Mouse (Mus musculus): ENCODE results near the gene Nek5. TPM values are rescaled to one million over a fixed set of nuclear protein-coding genes. Genes with fewer than 3 reads are reported as not detected.

The Nek5 gene
- polyA plus RNA-seq, 1 experiment, result not detected

DNA sequence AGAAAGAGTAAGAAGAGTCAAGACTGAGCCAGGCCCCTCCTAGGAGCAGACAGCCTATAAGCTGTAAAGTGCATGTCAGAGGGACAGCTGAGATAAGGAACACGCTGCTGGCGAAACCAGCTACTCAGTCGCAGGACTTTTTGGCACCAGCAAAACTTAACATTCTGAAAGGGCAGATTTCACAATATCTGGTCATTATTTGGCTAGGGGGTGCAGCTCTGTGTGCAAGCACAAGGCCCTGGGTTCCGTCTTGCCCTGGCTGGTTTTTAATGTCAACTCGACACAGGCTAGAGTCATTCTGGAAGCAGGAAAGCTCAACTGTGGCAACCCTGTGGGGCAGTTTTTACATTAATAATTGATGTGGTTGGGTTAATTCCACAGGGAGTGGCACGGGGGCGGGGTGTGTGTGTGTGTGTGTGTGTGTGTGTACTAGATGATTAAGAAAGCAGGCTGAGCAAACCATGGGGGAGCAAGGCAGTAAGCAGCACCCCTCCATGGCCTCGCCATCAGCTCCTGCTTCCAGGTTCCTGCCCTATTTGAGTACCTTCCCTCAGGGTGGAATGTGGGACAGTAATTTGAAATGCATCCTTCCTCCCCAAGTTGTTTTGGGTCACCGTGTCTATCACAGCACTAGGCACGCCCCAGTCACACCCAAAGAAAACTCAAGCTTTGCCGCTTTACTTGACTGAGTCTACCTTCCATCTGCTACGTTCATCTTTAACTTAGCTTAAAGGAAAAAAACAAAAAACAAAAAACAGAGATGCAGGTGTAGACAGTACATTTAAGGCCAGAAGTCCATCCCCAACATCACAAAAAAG is 70.0 kb downstream of the Nek5 start:
- H3K4me3 ChIP-seq (ENCODE audit: insufficient read depth, low read length), result no peak overlapping the region
- TF ChIP-seq CTCF (IDR thresholded peaks at IDR 0.05; ENCODE audit: low read depth, low read length) (no peak), POLR2A (IDR thresholded peaks at IDR 0.05; ENCODE audit: borderline replicate concordance, low read depth, low read length) (no peak)
- no peak overlapping the region for H3K27ac ChIP-seq (ENCODE audit: insufficient read depth, low read depth, low read length)
- H3K4me1 ChIP-seq (ENCODE audit: control insufficient read depth, insufficient read depth, low read length), result no peaks in the 10 kb centered on the region

DNA sequence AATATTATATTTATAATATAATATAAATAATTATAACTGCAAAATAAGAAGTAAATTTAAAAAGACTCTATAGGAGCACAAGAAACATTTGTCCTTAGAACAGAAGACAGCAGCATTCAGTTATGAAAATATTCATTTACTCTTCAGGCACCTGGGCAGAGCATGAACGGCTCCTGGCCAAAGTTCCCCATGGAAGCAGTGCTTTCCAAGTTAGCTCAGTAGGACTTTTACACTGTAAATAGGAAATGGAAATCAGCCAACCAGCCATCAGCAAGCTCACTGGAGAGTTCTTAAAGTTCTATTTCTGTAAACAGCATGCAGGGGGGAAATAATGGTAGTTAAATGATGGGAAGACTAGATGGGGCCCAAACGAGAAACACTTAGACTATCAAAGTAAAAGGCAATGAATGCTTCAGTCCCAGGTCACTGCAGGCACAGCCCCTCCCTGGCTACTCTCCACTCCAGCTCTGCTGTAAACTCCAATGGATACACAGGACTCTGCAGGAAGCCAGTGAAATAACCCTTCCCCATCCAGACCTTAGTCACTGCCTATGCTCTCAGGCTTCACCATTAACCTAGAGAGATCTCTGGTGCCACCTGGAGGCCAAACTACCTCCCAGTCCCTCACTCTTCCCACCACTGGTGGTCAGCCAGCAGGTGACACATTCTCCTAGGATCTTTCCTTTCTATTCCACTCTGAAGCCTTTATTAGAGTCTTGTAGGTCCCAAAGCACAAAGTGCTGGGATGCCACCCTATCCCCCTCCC is 77.0 kb downstream of the Nek5 start:
- Histone ChIP-seq H3K4me3 (ENCODE audit: insufficient read depth, low read length) (no peak overlapping the region), H3K4me1 (ENCODE audit: control insufficient read depth, insufficient read depth, low read length) (no peaks in the 10 kb centered on the region), H3K27ac (ENCODE audit: insufficient read depth, low read depth, low read length) (no peak overlapping the region)
- TF ChIP-seq CTCF (IDR thresholded peaks at IDR 0.05; ENCODE audit: low read depth, low read length) (peak; percentile 29), POLR2A (IDR thresholded peaks at IDR 0.05; ENCODE audit: borderline replicate concordance, low read depth, low read length) (no peak)

DNA sequence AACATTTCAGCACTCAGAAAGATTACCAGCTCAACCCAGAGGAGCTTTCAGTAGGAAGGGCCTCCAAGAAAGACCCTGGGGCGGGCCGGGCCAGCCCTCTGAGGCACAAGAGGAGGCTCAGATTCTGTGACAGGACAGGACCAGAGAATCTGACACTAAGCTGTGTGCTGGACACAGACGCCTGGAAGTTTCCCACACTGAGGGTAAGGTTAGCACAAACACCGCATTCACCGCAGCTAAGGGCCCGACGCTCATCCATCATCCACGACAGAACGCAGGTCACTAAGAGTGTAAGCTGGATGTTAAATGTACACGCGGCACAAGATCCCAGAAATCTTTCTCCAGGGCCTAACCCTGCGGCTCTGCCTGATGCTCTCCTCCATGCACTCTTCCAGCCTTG is 81.1 kb downstream of the Nek5 start:
- Histone ChIP-seq H3K4me1 (ENCODE audit: control insufficient read depth, insufficient read depth, low read length) (no peaks in the 10 kb centered on the region), H3K4me3 (ENCODE audit: insufficient read depth, low read length) (no peak overlapping the region), H3K27ac (ENCODE audit: insufficient read depth, low read depth, low read length) (no peak overlapping the region)
- TF ChIP-seq CTCF (IDR thresholded peaks at IDR 0.05; ENCODE audit: low read depth, low read length) (no peak), POLR2A (IDR thresholded peaks at IDR 0.05; ENCODE audit: borderline replicate concordance, low read depth, low read length) (no peak)

DNA sequence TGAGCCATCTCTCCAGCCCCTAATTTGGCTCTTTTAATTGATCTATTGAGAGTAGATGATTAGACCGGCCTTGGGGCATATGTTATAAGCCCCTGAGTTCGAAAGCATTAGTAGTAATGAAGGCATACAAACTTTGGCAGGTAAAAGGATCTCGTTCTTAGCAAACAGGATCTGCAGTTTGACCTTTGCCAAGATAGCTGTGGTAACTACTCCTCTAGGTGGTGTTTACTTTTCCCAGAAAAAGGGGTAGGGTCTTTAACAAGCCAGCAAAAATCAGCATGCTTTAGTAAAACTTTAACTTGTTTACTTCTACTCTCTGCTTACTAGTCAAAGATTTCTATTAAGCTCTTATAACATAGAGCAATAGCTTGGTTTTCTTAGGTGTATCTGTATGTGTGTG is 82.3 kb downstream of the Nek5 start:
- Histone ChIP-seq H3K27ac (ENCODE audit: insufficient read depth, low read depth, low read length) (no peak overlapping the region), H3K4me3 (ENCODE audit: insufficient read depth, low read length) (no peak overlapping the region), H3K4me1 (ENCODE audit: control insufficient read depth, insufficient read depth, low read length) (no peaks in the 10 kb centered on the region)
- TF ChIP-seq POLR2A (IDR thresholded peaks at IDR 0.05; ENCODE audit: borderline replicate concordance, low read depth, low read length) (no peak), CTCF (IDR thresholded peaks at IDR 0.05; ENCODE audit: low read depth, low read length) (no peak)

DNA sequence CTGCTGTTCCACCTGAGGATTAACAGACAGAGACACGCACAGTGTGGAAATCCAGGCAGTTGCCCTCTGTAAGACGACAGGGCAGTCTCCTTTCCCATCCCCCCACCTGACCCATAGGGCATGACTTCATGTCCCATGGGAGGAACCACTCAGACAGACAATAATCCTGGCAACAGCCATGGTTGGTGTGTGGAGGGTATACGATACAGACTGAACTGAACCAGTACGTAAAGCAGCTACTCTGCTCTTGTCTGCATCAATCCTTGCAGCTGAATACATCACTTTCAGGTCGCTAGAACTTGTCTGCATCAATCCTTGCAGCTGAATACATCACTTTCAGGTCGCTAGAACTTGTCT is 84.7 kb downstream of the Nek5 start:
- TF ChIP-seq POLR2A (IDR thresholded peaks at IDR 0.05; ENCODE audit: borderline replicate concordance, low read depth, low read length) (no peak), CTCF (IDR thresholded peaks at IDR 0.05; ENCODE audit: low read depth, low read length) (no peak)
- Histone ChIP-seq H3K4me3 (ENCODE audit: insufficient read depth, low read length) (no peak overlapping the region), H3K4me1 (ENCODE audit: control insufficient read depth, insufficient read depth, low read length) (no peaks in the 10 kb centered on the region), H3K27ac (ENCODE audit: insufficient read depth, low read depth, low read length) (no peak overlapping the region)

DNA sequence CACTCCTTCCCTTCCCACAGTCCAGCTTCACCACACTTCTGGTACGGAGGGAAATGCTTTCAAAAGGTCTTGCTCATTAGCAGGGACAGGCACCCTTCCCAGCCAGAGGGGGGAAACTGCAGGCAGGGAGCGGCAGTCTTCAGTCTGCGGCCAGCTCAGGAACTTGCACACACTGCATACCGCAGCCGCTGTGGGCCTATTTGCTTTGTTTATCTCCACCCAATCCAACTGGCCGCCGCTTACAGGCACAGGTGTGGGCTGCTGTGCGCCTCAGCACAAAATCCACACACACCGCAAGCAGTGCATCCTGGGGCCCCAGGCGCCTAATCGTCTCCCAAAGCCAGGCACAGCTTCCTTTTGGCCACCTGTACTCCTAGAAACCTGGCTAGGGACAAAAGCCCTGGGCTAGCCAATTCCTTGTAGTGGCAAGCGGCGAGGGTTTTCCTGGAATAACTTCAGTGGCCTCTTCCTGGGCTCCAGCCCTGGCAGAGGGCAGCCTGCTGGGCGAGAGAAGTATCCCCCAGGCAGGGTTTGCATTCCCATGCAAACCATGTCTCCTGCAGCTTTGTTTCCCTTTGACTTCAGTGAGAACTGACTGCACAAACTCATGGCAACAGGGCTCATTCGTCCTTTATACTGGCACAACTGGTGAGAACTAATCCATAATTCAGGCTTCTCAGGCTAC is 85.2 kb downstream of the Nek5 start:
- no peak overlapping the region for H3K4me3 ChIP-seq (ENCODE audit: insufficient read depth, low read length)
- H3K27ac ChIP-seq (ENCODE audit: insufficient read depth, low read depth, low read length), result no peak overlapping the region
- no peaks in the 10 kb centered on the region for H3K4me1 ChIP-seq (ENCODE audit: control insufficient read depth, insufficient read depth, low read length)
- TF ChIP-seq POLR2A (IDR thresholded peaks at IDR 0.05; ENCODE audit: borderline replicate concordance, low read depth, low read length), result no peak
- TF ChIP-seq CTCF (IDR thresholded peaks at IDR 0.05; ENCODE audit: low read depth, low read length), result no peak

DNA sequence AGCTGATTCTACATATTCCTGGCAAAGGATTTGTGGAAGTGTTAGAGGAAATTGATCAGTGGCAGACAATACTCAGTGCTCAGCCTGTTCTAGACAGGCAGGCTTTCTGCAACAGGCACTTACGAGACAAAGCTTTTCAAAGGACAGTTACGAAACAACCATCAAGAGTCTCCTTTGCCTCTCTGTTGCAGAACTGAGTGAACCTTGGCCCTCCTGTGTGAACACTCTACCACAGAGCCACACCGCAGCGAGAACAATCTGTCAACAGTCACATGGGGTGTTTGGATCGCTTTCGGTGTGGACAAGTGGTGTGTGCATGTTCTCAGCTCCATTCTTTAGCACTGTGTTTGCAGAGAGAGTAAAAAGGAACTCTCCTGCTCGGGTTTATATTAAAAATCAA is 87.8 kb downstream of the Nek5 start:
- Histone ChIP-seq H3K27ac (ENCODE audit: insufficient read depth, low read depth, low read length) (no peak overlapping the region), H3K4me3 (ENCODE audit: insufficient read depth, low read length) (no peak overlapping the region), H3K4me1 (ENCODE audit: control insufficient read depth, insufficient read depth, low read length) (no peaks in the 10 kb centered on the region)
- TF ChIP-seq POLR2A (IDR thresholded peaks at IDR 0.05; ENCODE audit: borderline replicate concordance, low read depth, low read length), result no peak
- TF ChIP-seq CTCF (IDR thresholded peaks at IDR 0.05; ENCODE audit: low read depth, low read length), result no peak

DNA sequence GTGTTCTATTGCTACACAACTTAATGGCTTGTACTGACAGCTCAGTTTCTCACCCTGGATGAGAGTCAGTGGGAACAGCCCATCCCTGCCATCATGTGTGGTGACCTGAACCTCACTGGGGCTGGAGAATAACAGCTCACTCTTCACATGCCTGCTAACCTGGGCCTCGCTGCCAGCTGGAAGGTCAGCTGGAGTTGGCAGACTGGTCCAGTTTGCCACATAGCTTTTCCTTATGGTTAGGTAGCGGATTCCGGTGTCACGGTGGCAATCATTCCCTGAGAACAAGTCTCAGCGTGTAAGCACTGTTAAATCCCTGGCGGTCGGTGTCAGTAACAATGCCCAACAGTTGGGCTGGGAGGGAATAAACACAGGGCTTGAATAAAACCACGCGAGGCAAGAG is 88.7 kb downstream of the Nek5 start:
- no peaks in the 10 kb centered on the region for H3K4me1 ChIP-seq (ENCODE audit: control insufficient read depth, insufficient read depth, low read length)
- no peak overlapping the region for H3K27ac ChIP-seq (ENCODE audit: insufficient read depth, low read depth, low read length)
- no peak overlapping the region for H3K4me3 ChIP-seq (ENCODE audit: insufficient read depth, low read length)
- TF ChIP-seq POLR2A (IDR thresholded peaks at IDR 0.05; ENCODE audit: borderline replicate concordance, low read depth, low read length), result no peak
- TF ChIP-seq CTCF (IDR thresholded peaks at IDR 0.05; ENCODE audit: low read depth, low read length), result no peak

DNA sequence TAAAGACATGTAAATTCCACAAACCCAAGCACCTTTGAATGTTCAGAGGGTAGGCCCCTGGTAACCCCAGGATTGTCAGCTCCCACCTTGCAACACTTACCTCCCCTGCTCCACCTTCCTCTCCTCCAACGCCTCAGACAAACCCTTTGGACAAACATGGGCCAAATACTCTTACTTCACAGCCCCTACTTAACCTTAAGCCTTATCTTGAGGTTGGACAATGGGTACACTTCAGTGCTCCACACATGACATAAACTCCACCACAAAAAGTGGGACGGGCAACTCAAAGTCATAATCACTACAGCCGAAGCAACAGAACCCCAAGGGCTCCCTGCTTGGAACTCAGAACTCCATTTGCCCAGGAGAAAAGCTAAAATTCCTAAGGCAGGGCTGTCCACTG is 93.9 kb downstream of the Nek5 start:
- TF ChIP-seq POLR2A (IDR thresholded peaks at IDR 0.05; ENCODE audit: borderline replicate concordance, low read depth, low read length) (no peak), CTCF (IDR thresholded peaks at IDR 0.05; ENCODE audit: low read depth, low read length) (no peak)
- no peaks in the 10 kb centered on the region for H3K4me1 ChIP-seq (ENCODE audit: control insufficient read depth, insufficient read depth, low read length)
- H3K4me3 ChIP-seq (ENCODE audit: insufficient read depth, low read length), result no peak overlapping the region
- H3K27ac ChIP-seq (ENCODE audit: insufficient read depth, low read depth, low read length), result no peak overlapping the region

DNA sequence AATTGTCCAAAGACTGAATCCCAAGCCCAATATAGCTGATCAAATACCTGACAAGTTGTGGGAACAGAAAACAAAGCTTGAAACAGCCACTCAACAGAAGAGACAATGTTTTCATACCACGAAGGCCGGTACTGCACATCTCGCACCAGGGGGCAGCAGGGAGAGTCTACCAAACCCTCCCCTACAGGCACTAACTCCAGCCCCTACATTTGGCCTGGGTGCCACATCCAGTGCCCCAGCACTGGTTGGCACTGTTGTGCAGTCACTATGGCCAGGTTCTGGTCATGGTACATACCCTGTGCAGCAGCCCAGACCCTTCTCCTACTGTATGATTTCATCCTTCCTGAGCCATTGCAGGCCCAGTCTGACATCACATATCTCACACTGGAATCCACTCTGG is 95.9 kb downstream of the Nek5 start:
- TF ChIP-seq POLR2A (IDR thresholded peaks at IDR 0.05; ENCODE audit: borderline replicate concordance, low read depth, low read length) (no peak), CTCF (IDR thresholded peaks at IDR 0.05; ENCODE audit: low read depth, low read length) (no peak)
- no peaks in the 10 kb centered on the region for H3K4me1 ChIP-seq (ENCODE audit: control insufficient read depth, insufficient read depth, low read length)
- H3K27ac ChIP-seq (ENCODE audit: insufficient read depth, low read depth, low read length), result no peak overlapping the region
- no peak overlapping the region for H3K4me3 ChIP-seq (ENCODE audit: insufficient read depth, low read length)
